16 mouse cellular contexts compared by ENCODE assay signal in the genomic region with DNA sequence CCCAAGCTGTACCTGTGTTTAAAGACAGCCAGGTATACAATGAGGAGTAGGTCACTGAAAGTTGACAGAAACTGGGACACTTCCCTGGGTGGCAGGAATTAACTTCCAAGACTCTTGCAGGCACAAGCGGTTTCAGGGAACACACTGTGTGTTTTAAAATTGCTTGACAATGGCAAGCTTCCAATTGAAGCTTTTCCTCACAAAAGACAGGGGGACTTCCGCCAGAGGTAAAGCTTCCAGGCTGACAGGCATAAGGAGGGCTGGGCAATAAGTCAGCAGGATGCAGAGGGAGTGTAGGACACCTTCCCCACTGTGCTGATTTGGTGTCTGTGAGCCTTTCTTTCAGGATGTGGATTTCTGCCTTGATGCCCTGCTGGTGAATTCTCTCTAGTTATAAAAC.
DNase-seq lines count a peak whose midpoint lies in the region; ATAC-seq lines count a peak whose summit lies in the region.
"Had no signal": no experiment of that assay in that cellular context is flagged by ENCODE, and none has a peak within 500 bp of the region (broad histone marks: within the 10 kb centered on the region; RNA-seq: fewer than 3 reads in every experiment).

No protein-coding gene starts in this region.

- ATAC-seq in hindbrain, embryonic 13.5 days (ENCODE audit: low FRiP score), result no peak
- ATAC-seq in midbrain, embryonic 15.5 days (replicated peaks), result no peak
- no peak for ATAC-seq in neural tube, embryonic 15.5 days (ENCODE audit: low FRiP score)

- DNase-seq in hindbrain, embryonic 10.5 days (ENCODE audit: low spot score), result no peak
- no peak for DNase-seq in midbrain, embryonic 10.5 days (ENCODE audit: low spot score)
- peak; percentile 58 to 62 for DNase-seq in cerebellum, adult 18-20 months
- DNase-seq in layer of hippocampus, adult 9-11 months, result no peak
- DNase-seq in right cerebral cortex, adult 2 months (ENCODE audit: low spot score in 2 of 2), result no peak
- DNase-seq: heart, adult 11 months; kidney, adult 9 months; kidney, postnatal 36 days; lung, postnatal 10 days had no signal

- 7% methylated on average over 2 of the region's 2 CpGs for WGBS in hindbrain, embryonic 13.5 days
- WGBS in hindbrain, embryonic 10.5 days, result 7% methylated on average over 2 of the region's 2 CpGs
- 7% methylated on average over 2 of the region's 2 CpGs for WGBS in midbrain, embryonic 15.5 days
- WGBS in midbrain, embryonic 10.5 days, result 8% methylated on average over 2 of the region's 2 CpGs
- WGBS in neural tube, embryonic 15.5 days, result 7% methylated on average over 2 of the region's 2 CpGs

- H3K9me3 ChIP-seq in hindbrain, embryonic 13.5 days, result no peaks in the 10 kb centered on the region
- no peaks in the 10 kb centered on the region for H3K9me3 ChIP-seq in hindbrain, embryonic 10.5 days
- no peaks in the 10 kb centered on the region for H3K9me3 ChIP-seq in midbrain, embryonic 15.5 days
- H3K9me3 ChIP-seq in midbrain, embryonic 10.5 days (replicated peaks), result no peaks in the 10 kb centered on the region
- H3K9me3 ChIP-seq in neural tube, embryonic 15.5 days (replicated peaks), result no peaks in the 10 kb centered on the region
- H3K9me3 ChIP-seq: G1E; heart, embryonic 15.5 days; liver, embryonic 15.5 days; megakaryocyte, embryonic 14.5 days had no signal

- peaks cover 9% of the 10 kb centered on the region for H3K4me1 ChIP-seq in hindbrain, embryonic 13.5 days (replicated peaks)
- H3K4me1 ChIP-seq in hindbrain, embryonic 10.5 days (replicated peaks), result peaks cover 8% of the 10 kb centered on the region; the same call in 1 of the 2 replicates
- H3K4me1 ChIP-seq in midbrain, embryonic 15.5 days, result peaks cover 9% of the 10 kb centered on the region
- peaks cover 11% of the 10 kb centered on the region for H3K4me1 ChIP-seq in midbrain, embryonic 10.5 days
- H3K4me1 ChIP-seq in neural tube, embryonic 15.5 days, result peaks cover 12% of the 10 kb centered on the region
- H3K4me1 ChIP-seq: heart, embryonic 15.5 days; liver, embryonic 15.5 days; megakaryocyte, embryonic 14.5 days had no signal

- no peak overlapping the region for H3K4me3 ChIP-seq in hindbrain, embryonic 13.5 days
- no peak overlapping the region for H3K4me3 ChIP-seq in hindbrain, embryonic 10.5 days
- H3K4me3 ChIP-seq in midbrain, embryonic 15.5 days, result no peak overlapping the region
- no peak overlapping the region for H3K4me3 ChIP-seq in midbrain, embryonic 10.5 days
- H3K4me3 ChIP-seq in neural tube, embryonic 15.5 days (replicated peaks), result no peak overlapping the region
- H3K4me3 ChIP-seq: heart, embryonic 15.5 days; liver, embryonic 15.5 days; megakaryocyte, embryonic 14.5 days had no signal

- H3K4me2 ChIP-seq in hindbrain, embryonic 13.5 days, result no peak overlapping the region
- no peak overlapping the region for H3K4me2 ChIP-seq in midbrain, embryonic 15.5 days
- H3K4me2 ChIP-seq in neural tube, embryonic 15.5 days, result no peak overlapping the region
- H3K4me2 ChIP-seq: heart, embryonic 15.5 days; liver, embryonic 15.5 days had no signal

- H3K27ac ChIP-seq in hindbrain, embryonic 13.5 days, result peak overlapping the region; percentile 56
- no peak overlapping the region for H3K27ac ChIP-seq in hindbrain, embryonic 10.5 days
- H3K27ac ChIP-seq in midbrain, embryonic 15.5 days, result peak overlapping the region; percentile 7; the same call in 1 of the 2 replicates
- H3K27ac ChIP-seq in midbrain, embryonic 10.5 days (replicated peaks), result no peak overlapping the region
- H3K27ac ChIP-seq in neural tube, embryonic 15.5 days (replicated peaks), result peak overlapping the region; percentile 70
- H3K27ac ChIP-seq: heart, embryonic 15.5 days; liver, embryonic 15.5 days had no signal

- H3K27me3 ChIP-seq in hindbrain, embryonic 13.5 days, result no peaks in the 10 kb centered on the region
- no peaks in the 10 kb centered on the region for H3K27me3 ChIP-seq in hindbrain, embryonic 10.5 days (ENCODE audit: insufficient read depth, poor library complexity, severe bottlenecking)
- H3K27me3 ChIP-seq in midbrain, embryonic 15.5 days (replicated peaks), result no peaks in the 10 kb centered on the region
- no peaks in the 10 kb centered on the region for H3K27me3 ChIP-seq in midbrain, embryonic 10.5 days (ENCODE audit: low read depth, poor library complexity, severe bottlenecking)
- no peaks in the 10 kb centered on the region for H3K27me3 ChIP-seq in neural tube, embryonic 15.5 days (replicated peaks)
- H3K27me3 ChIP-seq: heart, embryonic 15.5 days; liver, embryonic 15.5 days; megakaryocyte, embryonic 14.5 days had no signal

- H3K9ac ChIP-seq in hindbrain, embryonic 13.5 days, result no peak overlapping the region
- no peak overlapping the region for H3K9ac ChIP-seq in midbrain, embryonic 15.5 days
- H3K9ac ChIP-seq in neural tube, embryonic 15.5 days (replicated peaks), result no peak overlapping the region
- H3K9ac ChIP-seq: heart, embryonic 15.5 days; liver, embryonic 15.5 days had no signal

- no peaks in the 10 kb centered on the region for H3K36me3 ChIP-seq in hindbrain, embryonic 13.5 days
- H3K36me3 ChIP-seq in hindbrain, embryonic 10.5 days, result no peaks in the 10 kb centered on the region
- H3K36me3 ChIP-seq in midbrain, embryonic 15.5 days (replicated peaks), result no peaks in the 10 kb centered on the region
- H3K36me3 ChIP-seq in midbrain, embryonic 10.5 days, result no peaks in the 10 kb centered on the region
- H3K36me3 ChIP-seq in neural tube, embryonic 15.5 days, result no peaks in the 10 kb centered on the region
- H3K36me3 ChIP-seq: G1E; heart, embryonic 15.5 days; liver, embryonic 15.5 days had no signal

Comparison
In these comparisons a context has a peak if more than half of its experiments do, and no peak if none do; other contexts are left out.
1. H3K27ac ChIP-seq: peak in hindbrain, embryonic 13.5 days (single experiment), midbrain, embryonic 15.5 days (single experiment) and neural tube, embryonic 15.5 days (single experiment); none in hindbrain, embryonic 10.5 days (single experiment) and midbrain, embryonic 10.5 days (single experiment).
2. DNase-seq: peak in cerebellum, adult 18-20 months (2 of 2); none in hindbrain, embryonic 10.5 days (single experiment), midbrain, embryonic 10.5 days (single experiment), layer of hippocampus, adult 9-11 months (single experiment) and right cerebral cortex, adult 2 months (0 of 2).